Mouse (Mus musculus) liver (tissue): ENCODE data around the gene Tas2r103.

Experiments
- DNase-seq: peaks from one replicate; pipeline ENCODE4 v3.0.0-alpha.2; 2020; ENCODE audit warnings: mixed read lengths

The Tas2r103 gene

DNA sequence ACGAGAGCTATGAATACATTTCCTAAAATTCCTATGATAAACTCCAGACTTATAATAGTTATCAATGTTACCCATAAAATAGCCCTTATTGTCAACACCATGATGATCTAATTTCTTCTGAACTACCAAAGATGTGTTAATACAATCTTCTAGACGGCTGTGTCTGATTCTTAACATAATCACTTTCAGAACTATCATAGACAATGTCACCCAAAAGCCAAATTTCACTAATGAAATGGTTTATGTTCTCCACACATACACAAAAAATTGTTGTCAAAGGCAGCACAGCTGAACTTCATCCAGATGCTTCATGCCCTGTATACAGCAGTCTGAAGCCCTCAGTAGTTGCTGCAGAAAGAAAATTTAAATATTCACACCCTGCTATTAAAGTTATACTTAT lies at the start of gene Tas2r103:
Gene Tas2r103, minus strand, starts transcription at position 101 of the 400 bp plus-strand sequence.
- no peak for DNase-seq

DNA sequence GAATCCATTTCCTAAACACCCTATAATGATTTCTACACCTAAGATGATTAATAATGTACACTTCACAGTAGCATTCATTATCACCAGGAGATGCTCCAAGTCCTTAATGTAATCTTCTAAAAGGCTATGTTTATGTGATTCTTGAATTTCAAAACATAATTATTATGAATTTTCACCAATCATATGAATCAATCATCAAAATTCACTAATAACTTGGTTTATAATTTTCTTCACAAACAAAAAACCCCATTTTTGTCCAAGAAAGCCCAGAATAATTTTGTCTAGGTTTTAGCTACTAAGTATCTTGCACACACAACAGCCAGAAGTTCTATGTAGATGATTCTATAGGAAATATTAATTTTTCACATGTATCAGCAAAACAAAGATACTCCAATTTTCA lies 18.8 kb upstream of the Tas2r103 start, which contains the start of gene Tas2r140:
Gene Tas2r140, minus strand, starts transcription at position 101 of the 400 bp plus-strand sequence.
- no peak for DNase-seq
